Mouse (Mus musculus): Measurements from ENCODE around the gene Lhfpl5.

The Lhfpl5 gene

GRCm38 (mm10) chr17:28572941-28573340 is 2.5 kb upstream of the Lhfpl5 start:
- DNase-seq = no peak

DNA sequence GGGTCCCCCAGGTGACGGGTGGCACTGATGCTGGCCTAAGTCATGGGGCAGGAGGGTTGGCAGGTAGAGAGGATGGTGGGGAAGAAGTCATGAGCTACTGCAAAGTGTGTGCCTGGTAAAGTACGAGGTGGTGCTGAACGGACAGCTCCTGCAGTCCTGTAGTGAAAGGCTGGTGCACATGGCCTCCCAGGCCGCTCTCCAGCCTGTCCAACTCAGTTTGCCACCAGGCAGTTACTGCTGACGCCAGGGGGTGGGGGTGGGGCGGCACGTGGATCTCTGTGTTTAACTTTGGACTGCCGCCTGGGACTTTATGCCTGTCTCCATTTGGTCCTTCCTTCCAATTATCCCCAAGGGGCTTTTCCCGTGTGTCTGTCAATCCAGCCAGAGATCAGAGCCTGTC is 5.0 kb downstream of the Lhfpl5 start:
- DNase-seq = no peak

DNA sequence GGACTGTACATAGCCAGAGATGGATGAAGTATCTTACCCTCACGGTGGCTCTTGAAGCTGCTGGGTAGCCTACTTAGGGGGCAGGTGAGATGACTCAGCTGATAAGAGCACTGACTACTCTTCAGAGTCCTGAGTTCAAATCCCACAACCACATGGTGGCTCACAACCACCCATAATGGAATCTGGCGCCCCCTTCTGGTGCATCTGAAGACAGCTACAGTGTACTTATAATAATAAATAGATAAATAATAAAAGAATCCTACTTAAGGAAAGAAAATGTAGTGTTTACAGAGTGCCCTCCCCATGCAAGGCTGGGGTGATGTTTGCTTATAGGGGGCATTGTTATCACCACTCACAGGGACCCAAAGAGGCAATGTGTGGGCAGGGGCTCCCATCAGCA is 5.6 kb downstream of the Lhfpl5 start:
- DNase-seq = no peak

DNA sequence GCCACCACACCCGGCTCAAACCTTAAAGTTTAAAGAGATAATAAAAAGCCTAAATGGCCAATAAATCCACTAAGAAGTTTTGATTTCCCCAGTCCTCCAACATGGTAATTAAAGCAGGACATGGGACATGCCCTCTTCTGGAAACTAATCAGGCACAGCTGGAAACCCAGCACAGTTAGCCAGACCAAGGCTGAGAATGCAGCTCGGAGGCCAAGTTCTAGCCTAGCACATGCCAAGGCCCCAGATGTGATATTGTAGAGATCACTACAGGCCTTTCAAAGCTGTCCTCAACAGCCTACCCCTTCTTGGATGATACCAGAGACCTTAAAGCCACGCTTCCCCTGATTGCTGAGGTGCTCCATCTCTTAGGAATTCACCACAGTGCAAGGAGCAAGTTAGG is 11.1 kb downstream of the Lhfpl5 start:
- DNase-seq = no peak

DNA sequence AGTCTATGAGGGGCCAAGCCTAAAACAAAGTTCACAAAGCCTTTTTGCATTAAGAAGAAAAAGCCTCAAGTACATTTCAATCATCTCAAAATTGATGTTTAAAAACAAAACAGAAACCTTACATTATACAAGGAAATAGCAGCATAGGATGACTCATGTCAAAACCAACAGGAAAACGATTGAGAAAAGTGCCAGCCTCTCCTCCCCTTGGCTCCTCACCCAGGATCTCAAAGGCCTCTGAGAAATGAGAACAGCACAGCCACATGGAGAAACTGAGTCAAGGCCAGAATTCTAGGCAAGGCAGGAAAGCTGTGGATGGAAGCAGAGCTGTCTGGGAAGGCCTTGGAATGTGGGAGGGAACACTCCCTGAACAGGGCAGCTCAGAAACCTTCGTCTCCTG is 13.2 kb downstream of the Lhfpl5 start:
- DNase-seq = no peak

DNA sequence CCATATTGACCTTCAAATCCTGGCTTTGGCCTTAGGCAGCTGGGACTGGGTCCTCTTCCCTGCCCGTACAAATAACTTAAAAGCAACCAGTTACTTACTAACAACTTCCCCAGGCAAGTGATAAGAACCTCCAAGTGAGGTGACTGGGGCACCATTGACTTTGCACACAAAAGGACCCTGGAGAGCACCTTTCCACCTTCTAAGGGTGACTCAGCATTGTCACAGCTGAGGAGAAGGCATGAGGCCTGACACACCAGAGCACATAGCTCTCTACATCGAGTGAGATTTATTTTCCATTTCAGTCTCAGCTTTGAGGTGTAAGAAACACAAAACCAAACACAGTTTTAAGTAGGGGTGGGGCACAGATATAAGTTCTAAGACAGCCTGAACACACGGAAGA is 15.2 kb downstream of the Lhfpl5 start:
- no peak for DNase-seq

DNA sequence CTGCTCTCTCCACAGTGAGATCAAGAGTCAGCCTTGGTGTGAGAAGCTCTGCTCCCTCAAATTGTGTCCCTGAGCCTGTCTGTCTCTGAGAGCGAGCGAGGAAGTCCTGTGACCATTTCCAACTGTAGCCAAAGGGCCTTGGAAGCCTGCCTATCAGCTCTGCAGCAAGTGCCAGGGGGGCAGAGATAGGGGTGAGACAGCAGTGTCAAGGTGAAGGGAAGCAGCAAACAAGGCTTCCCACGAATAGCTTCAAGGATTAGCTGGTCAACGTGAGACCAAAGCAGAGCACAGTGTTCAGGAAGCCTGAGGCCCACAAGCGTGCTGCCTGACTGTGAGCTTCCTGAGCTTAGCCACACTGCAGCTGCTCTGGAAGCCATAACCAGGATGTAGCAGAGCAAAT is 16.0 kb downstream of the Lhfpl5 start:
- no peak for DNase-seq

DNA sequence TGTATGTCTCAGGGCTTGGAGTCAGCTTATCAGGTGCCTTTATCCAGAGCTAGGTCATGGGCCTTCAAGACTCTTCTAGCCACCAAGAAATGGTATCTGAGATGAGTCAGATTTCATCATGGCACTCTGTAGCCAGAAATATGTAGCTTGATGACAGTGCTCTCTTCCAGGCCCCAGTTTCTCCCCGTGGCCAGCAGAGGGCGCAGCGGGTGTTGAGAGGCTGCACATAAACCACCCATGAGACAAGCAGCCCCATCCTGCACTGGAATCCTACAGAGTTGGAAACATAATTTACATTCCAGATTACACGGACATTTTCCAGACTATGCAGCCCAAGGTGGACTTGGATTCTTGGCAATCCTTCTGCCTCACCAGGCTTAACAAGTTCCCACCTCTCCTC is 17.6 kb downstream of the Lhfpl5 start:
- peak; percentile 64 for DNase-seq

DNA sequence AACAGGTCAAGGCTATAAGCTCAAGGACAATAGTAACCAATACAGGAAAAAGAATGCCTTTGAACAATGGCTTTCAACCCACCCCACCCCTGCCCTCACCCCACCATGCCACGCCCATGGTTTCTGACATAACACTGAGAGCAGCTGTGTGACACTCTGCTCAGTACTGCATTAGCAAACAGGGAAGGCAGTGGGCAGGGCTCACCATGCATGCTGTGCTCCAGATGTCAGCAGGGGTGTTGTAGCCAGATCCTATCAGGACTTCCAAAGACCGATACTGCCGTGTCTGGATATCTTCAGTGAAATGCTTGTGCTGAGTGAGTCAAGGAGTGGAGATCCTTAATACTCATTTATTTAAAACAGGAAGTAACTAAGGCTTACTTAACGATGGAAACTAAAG is 18.5 kb downstream of the Lhfpl5 start:
- no peak for DNase-seq

DNA sequence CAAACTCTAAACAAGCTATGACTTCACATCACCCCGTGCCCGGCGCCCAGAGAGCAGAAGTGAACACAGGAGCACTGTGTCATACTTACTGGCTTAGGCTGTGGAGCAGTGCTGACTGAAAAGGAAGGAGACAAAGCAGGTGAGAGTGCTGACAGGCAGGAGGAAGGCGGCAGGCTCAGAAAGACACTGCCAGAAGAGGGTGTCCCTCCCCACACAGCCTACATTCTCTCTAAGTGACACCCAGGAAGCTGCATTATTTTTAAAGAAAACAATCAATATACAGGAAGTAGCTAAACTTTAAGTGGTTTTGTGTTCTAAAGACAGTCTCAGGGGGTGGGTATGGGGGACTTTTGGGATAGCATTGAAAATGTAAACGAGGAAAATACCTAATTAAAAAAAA is 25.3 kb downstream of the Lhfpl5 start:
- DNase-seq = no peak

DNA sequence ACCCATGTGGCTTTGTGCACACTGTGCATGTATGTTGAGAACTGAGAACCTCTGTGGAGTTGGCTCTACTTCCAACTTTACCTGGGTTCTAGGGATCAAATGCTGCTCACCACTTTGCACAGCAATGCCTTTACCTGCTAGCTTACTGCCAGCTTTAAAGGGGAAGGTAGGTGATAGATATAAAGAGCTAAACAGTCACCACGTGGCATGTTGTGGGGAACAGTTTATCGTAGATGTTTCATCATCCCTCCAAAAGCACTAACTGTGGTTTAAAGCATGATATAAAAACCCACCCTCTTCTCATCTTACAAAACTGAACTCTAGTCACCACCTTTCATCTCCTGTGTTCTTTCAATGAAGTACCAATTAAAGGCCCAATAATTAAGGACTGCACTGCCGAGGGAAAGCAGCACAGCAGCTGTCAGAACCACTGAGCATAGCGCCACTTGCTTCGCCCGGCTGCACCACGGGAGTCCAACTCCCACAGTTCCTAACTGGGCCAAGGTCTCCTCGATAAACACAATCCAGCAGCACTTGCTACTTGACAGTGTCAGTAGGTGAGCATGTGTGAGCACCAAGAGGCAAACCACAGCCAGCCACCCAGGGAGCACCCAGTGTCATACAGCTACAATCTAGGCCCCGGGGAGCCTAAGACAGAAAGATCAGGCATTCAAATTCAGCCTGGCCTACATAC is 26.3 kb downstream of the Lhfpl5 start:
- DNase-seq = no peak

DNA sequence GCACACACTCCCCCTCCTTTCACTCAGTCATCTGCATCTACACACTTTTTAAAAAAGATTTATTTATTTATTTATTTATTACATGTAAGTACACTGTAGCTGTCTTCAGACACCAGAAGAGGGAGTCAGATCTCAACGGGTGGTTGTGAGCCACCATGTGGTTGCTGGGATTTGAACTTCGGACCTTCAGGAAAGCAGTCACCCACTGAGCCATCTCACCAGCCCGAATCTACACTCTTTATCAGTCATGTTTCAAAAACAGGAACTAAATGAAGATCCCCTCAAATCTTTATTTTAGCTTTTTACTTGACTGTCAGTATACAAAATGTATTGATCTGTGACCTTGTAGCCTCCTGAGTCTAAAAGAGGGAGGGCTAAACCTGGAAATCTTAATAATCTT is 34.1 kb downstream of the Lhfpl5 start:
- DNase-seq = no peak

- no peak for DNase-seq
Observed at GRCm38 (mm10) chr17:28612603-28613002, 37.2 kb downstream of the Lhfpl5 start.

DNA sequence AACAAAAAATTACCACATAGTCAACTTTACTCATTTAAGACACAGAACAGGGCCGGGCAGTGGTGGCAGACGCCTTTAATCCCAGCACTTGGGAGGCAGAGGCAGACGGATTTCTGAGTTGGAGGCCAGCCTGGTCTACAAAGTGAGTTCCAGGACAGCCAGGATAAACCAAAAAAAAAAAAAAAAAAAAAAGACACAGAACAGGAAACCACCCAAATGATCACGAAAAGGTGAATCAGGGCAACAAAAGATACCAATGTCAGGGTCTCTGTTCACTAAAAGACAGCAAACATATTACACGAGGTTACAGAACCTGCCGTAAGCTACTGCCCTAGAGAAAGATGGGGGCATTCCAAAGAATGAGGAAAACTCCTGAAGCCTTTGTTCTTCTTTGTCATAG is 37.7 kb downstream of the Lhfpl5 start:
- DNase-seq = no peak

DNA sequence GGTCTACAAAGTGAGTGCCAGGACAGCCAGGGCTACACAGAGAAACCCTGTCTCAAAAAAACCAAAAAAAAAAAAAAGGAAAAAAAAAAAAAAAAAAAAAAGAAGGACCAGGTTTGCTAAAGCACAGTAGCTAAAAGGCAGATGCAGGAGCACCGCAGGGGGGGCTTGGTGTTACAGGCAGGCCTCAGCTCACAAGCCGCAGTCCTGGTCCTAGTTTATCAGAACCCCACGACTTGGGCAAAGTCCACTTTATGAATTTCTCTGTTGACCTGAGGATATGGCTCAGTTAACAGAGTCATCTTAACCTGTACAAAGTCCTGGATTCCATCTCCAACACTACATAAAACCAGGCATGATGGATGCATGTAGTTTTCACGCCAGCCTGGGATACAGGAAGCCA is 39.9 kb downstream of the Lhfpl5 start:
- DNase-seq = no peak

DNA sequence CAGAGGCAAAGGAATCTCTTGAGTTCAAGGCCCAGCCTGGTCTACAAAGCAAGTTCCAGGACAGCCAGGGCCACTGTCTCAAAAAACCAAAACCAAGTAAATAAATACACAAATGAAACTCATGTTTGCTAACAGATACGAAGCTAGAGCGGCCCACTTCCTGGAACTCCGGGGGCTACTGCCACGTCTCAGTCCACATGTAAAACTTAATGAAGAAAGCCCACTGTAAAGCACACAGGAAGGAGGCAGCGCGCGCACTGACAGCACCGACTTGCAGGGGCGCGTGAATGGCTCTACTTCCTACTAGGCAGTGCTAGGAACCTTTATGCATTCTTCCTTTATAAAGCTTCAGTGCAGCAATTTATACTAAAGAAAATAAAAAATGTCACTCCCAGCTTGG is 42.2 kb downstream of the Lhfpl5 start:
- no peak for DNase-seq

DNA sequence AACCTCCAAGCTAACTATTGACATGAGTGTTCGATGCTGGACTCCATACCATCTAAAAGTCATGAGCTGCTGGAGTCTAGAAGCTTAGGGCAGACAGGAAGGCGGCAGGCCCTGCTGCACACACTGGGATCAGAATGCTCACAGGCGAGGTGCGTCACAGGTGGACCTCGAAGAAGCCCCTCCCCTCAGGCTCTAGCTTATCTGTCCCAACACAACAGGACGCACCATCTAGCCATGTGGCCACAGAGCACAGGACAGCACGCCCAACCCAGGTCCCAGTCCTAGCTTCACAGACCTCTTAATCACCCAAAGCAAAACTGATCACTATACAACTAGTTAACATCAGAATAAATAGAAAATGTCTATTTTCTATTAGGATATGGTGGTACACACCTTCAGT is 42.7 kb downstream of the Lhfpl5 start:
- DNase-seq = no peak

- DNase-seq = no peak
Observed at GRCm38 (mm10) chr17:28618775-28619174, 43.3 kb downstream of the Lhfpl5 start.

DNA sequence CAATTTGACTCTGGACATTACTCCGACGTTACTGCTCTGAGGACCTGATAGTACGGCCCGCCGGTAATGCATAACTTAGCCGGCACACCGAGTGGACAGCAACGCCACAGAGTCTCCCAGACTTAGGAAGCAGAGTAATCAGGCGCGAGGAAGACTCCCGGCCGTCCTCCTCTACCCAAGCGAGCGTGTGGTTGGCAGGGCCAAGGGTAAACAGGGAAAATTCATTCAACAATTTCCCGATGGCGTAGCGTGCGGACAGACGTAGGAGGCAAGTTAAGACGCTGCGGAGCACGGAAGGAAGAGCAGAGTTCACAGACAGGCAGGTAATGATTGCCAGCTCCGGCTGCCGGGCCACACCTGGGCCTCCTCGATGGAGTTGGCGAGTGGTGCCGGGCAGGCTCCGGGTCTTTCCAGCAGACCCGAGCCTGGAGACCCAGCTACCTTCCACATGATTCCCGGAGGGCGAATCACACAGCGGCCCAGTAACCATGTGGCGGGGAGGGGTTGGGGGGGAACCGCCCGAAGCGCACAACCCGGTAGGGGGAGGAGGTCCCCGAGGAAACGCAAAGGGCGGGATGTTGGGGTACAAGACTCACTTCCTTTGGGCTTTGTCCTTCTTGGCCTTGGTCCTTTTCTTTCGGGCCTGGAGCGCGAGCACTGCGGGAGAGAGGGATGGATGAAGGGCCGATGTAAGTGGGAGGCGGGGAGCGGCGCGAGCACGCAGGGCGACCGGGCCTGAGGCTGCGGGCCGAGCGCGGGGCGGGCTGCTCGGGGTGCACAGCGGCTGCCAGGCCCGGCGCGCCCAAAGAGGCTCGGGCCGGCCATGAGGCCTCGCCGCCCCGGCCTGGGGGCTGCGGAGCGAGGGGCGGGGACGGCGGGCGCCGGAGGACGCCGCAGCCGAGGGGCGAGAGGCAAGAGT is 46.2 kb downstream of the Lhfpl5 start:
- DNase-seq = no peak

DNA sequence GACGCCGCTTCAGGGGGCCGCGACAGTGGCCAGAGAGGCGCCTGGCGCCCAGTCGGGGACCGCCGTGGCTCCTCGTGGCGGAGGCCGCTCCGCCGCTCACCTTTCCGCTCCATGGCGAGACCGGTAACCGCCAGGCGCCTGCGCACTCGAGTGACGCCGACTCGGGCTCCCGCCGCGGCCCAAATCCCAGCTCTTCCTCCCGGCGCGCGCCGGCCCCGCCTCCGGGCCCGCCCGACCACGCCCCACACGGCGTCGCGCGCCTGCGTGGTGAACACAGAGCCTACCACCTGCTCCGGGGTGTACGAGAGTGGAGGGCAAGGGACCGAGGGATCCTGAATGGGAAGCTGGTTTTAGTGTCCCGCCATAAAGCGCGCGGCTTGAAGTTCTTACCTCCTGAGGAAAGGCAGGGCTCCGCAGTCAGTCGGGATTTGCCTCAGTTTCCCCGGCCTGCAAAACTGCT is 46.9 kb downstream of the Lhfpl5 start, which contains the start of gene Srpk1:
Gene Srpk1 (minus strand): TSS at position 410 of the 460 bp plus-strand sequence.
- DNase-seq = peak; percentile 91

- no peak for DNase-seq
Observed at GRCm38 (mm10) chr17:28624841-28625240, 49.4 kb downstream of the Lhfpl5 start.

DNA sequence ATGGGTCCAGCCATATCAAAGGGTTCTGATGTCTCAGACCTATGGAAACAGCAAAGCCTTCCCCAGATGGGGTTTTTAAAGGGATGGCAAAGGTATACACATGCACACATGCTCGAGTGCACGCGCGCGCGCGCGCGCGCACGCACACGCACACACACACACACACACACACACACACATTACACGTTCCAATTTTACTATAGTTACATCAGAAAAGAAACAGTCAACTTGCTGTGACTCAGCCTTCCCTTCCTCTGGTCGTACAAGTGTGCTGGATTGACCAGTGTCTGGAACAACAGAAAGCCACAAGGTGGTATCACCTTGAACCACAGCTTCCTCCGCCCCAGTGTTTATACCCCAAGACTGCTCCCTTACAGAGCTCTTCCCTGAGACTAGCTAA is 49.9 kb downstream of the Lhfpl5 start:
- no peak for DNase-seq

DNA sequence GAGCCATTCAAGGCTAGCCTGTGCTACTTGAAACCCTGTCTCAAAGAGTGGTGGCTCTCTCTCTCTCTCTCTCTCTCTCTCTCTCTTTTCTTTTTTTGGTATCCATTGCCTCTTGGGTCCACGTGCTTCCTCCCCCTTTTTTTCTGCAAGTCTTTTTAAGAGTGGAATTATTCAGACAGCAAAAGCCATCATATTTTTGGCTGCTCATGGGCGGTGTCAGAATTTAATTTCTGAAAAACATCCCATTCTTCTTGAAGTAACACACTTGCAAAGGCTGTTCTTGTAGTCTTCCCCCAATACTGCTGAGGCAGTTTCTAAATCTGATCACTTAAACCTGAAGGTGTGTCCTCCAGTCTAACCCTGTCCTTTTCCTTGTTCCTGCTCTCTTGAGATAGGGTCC is 51.5 kb downstream of the Lhfpl5 start:
- no peak for DNase-seq

Data from cerebellum, adult 8-10 months (tissue).